Mouse (Mus musculus) left cerebral cortex, postnatal 14 days (tissue): ENCODE data around the gene Nufip2. TPM values are rescaled to one million over a fixed set of nuclear protein-coding genes. Genes with fewer than 3 reads are reported as not detected.
"Not testable (repeated sequence)": the region's sequence is repeated elsewhere in the genome, so short reads cannot be mapped to it uniquely, and the experiment has no call there.

Experiments
- DNase-seq, 2 experiments: peaks; one replicate each; pipeline ENCODE4 v3.0.0; 2021 to 2022; ENCODE audit warnings: low spot score in 2 of 2, mixed read lengths in 1 of 2
- intact Hi-C: fragments of 180-260 bp; cut with DNase I; formaldehyde crosslinking; loops from one replicate; pipeline ENCODE4 v1.15.1; 2025
- total RNA-seq, 2 experiments: library from RNA; stranded (reverse); gene quantifications; 2 replicates each; pipeline ENCODE4 v1.2.3; 2021

The Nufip2 gene
- total RNA-seq, 2 experiments from 2014 or later: 73.9 to 81.2 TPM

GRCm38 (mm10) chr11:77693026-77693425, 7.1 kb downstream of the Nufip2 start:
- DNase-seq: no peak
- intact Hi-C loops: loop anchor here (10.0 kb wide), 1 partner anchor 118 kb away; no protein-coding TSS in a partner anchor

- intact Hi-C loops: loop anchor here (10.0 kb wide), 1 partner anchor 122 kb away; no protein-coding TSS in a partner anchor
- no peak for DNase-seq
Observed at GRCm38 (mm10) chr11:77697232-77697631, 11.3 kb downstream of the Nufip2 start.

- intact Hi-C loops: no loop called here
- no peak for DNase-seq
Observed at GRCm38 (mm10) chr11:77705920-77706319, 20.0 kb downstream of the Nufip2 start.

- intact Hi-C loops: no loop called here
Observed at GRCm38 (mm10) chr11:77709039-77709438, 23.1 kb downstream of the Nufip2 start.

GRCm38 (mm10) chr11:77713736-77714135, 27.8 kb downstream of the Nufip2 start:
- DNase-seq: no peak
- intact Hi-C loops: no loop called here

More at GRCm38 (mm10) chr11:77709039-77709438, 23.1 kb downstream of the Nufip2 start:
- DNase-seq: no peak

- intact Hi-C loops: no loop called here
- no peak for DNase-seq
Observed at GRCm38 (mm10) chr11:77719055-77719454, 33.1 kb downstream of the Nufip2 start.

- intact Hi-C loops: no loop called here
- DNase-seq: no peak
Observed at GRCm38 (mm10) chr11:77721389-77721788, 35.4 kb downstream of the Nufip2 start.

- intact Hi-C loops: no loop called here
- no peak for DNase-seq
Observed at GRCm38 (mm10) chr11:77724766-77725165, 38.8 kb downstream of the Nufip2 start.

GRCm38 (mm10) chr11:77725183-77725582, 39.2 kb downstream of the Nufip2 start, which contains the start of gene Cryba1:
Gene Cryba1, minus strand, starts transcription at chr11:77725283.
- no peak for DNase-seq
- intact Hi-C loops: no loop called here

- intact Hi-C loops: no loop called here
- DNase-seq: no peak
Observed at GRCm38 (mm10) chr11:77728587-77728986, 42.6 kb downstream of the Nufip2 start.

GRCm38 (mm10) chr11:77737289-77737688, 51.3 kb downstream of the Nufip2 start:
- intact Hi-C loops: loop anchor here (5.0 kb wide), 1 partner anchor 55 kb away; no protein-coding TSS in a partner anchor
- DNase-seq: peak; percentile 82 to 90

GRCm38 (mm10) chr11:77738555-77738954, 52.6 kb downstream of the Nufip2 start:
- intact Hi-C loops: loop anchor here (5.0 kb wide), 1 partner anchor 54 kb away; no protein-coding TSS in a partner anchor
- no peak for DNase-seq

- intact Hi-C loops: no loop called here
- DNase-seq: no peak
Observed at GRCm38 (mm10) chr11:77743966-77744365, 58.0 kb downstream of the Nufip2 start.

GRCm38 (mm10) chr11:77746652-77747051, 60.7 kb downstream of the Nufip2 start:
- no peak for DNase-seq
- intact Hi-C loops: no loop called here

- DNase-seq, intact Hi-C loops: not testable (repeated sequence)
Observed at GRCm38 (mm10) chr11:77747103-77747502, 61.1 kb downstream of the Nufip2 start.

GRCm38 (mm10) chr11:77748996-77749395, 63.0 kb downstream of the Nufip2 start:
- intact Hi-C loops: no loop called here
- DNase-seq: no peak

GRCm38 (mm10) chr11:77752525-77752924, 66.6 kb downstream of the Nufip2 start:
- DNase-seq: no peak
- intact Hi-C loops: no loop called here

- intact Hi-C loops: no loop called here
- DNase-seq: no peak
Observed at GRCm38 (mm10) chr11:77753469-77753868, 67.5 kb downstream of the Nufip2 start.

GRCm38 (mm10) chr11:77760031-77760430, 74.1 kb downstream of the Nufip2 start:
- no peak for DNase-seq
- intact Hi-C loops: no loop called here

GRCm38 (mm10) chr11:77762783-77763672, 77.1 kb downstream of the Nufip2 start, which contains the start of gene Myo18a:
Gene Myo18a, plus strand, starts transcription at chr11:77763246.
- intact Hi-C loops: loop anchor here (1.0 kb wide), 1 partner anchor 30 kb away; no protein-coding TSS in a partner anchor
- peak; percentile 69 to 86 for DNase-seq
